Mouse (Mus musculus) megakaryocyte, embryonic 14.5 days (primary cell): ENCODE results near the gene Galnt18.

Experiments used
- FLI1 ChIP-seq: IDR thresholded peaks from 2 replicates; pipeline ENCODE4 v1.6.1; 2012; ENCODE audit warnings: low read length, inconsistent platforms, mixed read lengths
- GATA1 ChIP-seq: IDR thresholded peaks from 3 replicates; pipeline ENCODE4 v1.6.1; 2012; ENCODE audit warnings: mixed read lengths, low read length, inconsistent platforms, borderline replicate concordance

DNA sequence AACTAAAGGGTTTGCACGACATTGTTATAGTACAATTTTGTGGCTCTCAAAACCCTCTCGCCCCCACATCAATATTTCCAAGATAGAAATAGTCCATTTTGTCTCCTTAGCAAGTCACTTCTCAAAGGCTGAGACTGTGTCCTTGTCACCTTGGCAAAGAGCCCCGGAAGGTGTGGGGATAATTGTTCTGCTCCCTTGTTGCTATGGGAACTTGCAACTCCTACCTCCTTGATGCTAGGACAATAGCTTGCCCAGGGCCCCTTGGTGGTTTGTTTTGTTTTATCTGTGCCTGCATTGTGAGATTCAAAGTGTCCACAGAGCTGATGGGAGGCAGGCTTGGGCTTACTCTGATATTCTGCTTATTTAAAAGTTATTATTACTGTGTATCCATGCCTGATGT, 80.3 kb downstream of the Galnt18 start:
- TF ChIP-seq GATA1: no peak
- no peak for TF ChIP-seq FLI1
